Mouse (Mus musculus): ENCODE data around the gene Osbpl8. TPM values are rescaled to one million over a fixed set of nuclear protein-coding genes. Genes with fewer than 3 reads are reported as not detected.
"Not testable (repeated sequence)": the region's sequence is repeated elsewhere in the genome, so short reads cannot be mapped to it uniquely, and the experiment has no call there.

Osbpl8 gene
- polyA plus RNA-seq, 1 experiment = 1.1 TPM

GRCm38 (mm10) chr10:111222535-111222934 lies 58.0 kb downstream of the Osbpl8 start:
- Histone ChIP-seq H3K27me3 (ENCODE audit: control insufficient read depth, insufficient read depth, low read length) (no peaks in the 10 kb centered on the region), H3K27ac (ENCODE audit: insufficient read depth, low read depth, low read length) (no peak overlapping the region), H3K4me3 (ENCODE audit: low read depth, low read length) (no peak overlapping the region), H3K4me1 (ENCODE audit: control insufficient read depth, insufficient read depth, insufficient read length, low read length) (no peaks in the 10 kb centered on the region), H3K36me3 (ENCODE audit: control insufficient read depth, insufficient read depth, low read length) (no peaks in the 10 kb centered on the region)
- TF ChIP-seq CTCF (IDR thresholded peaks at IDR 0.05; ENCODE audit: extremely low read depth, insufficient read length, insufficient replicate concordance, low read depth, low read length) = no peak
- no peak for TF ChIP-seq POLR2A (IDR thresholded peaks at IDR 0.05; ENCODE audit: low read depth, low read length)
- WGBS = 78% methylated on average over 6 of the region's 6 CpGs

- Histone ChIP-seq H3K27ac (ENCODE audit: insufficient read depth, low read depth, low read length) (no peak overlapping the region), H3K4me1 (ENCODE audit: control insufficient read depth, insufficient read depth, insufficient read length, low read length) (no peaks in the 10 kb centered on the region), H3K36me3 (ENCODE audit: control insufficient read depth, insufficient read depth, low read length) (no peaks in the 10 kb centered on the region), H3K27me3 (ENCODE audit: control insufficient read depth, insufficient read depth, low read length) (no peaks in the 10 kb centered on the region), H3K4me3 (ENCODE audit: low read depth, low read length) (no peak overlapping the region)
- WGBS = 52% methylated on average over 10 of the region's 10 CpGs
- TF ChIP-seq POLR2A (IDR thresholded peaks at IDR 0.05; ENCODE audit: low read depth, low read length) (no peak), CTCF (IDR thresholded peaks at IDR 0.05; ENCODE audit: extremely low read depth, insufficient read length, insufficient replicate concordance, low read depth, low read length) (no peak)
Measured at GRCm38 (mm10) chr10:111223218-111223830, 58.8 kb downstream of the Osbpl8 start.

DNA sequence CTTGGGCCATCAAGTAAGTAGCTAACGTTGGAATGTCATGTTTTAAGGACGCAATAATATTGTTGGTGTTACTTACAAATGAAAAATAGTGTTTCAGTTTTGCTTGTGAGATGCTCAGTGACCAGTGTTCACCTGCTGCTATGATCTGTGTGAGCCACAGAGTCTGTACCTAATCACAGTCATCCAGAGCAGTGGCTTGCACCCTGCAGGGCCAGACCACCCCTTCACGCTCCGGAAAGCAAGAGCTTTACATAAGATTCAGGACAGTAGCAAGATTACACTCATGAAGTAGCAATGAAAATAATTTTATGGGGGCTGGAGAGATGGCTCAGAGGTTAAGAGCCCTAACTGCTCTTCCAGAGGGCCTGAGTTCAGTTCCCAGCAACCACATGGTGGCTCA lies 60.1 kb downstream of the Osbpl8 start:
- no peak overlapping the region for H3K27ac ChIP-seq (ENCODE audit: insufficient read depth, low read depth, low read length)
- TF ChIP-seq POLR2A (IDR thresholded peaks at IDR 0.05; ENCODE audit: low read depth, low read length) = no peak
- no peak for TF ChIP-seq CTCF (IDR thresholded peaks at IDR 0.05; ENCODE audit: extremely low read depth, insufficient read length, insufficient replicate concordance, low read depth, low read length)
- H3K27me3 ChIP-seq (ENCODE audit: control insufficient read depth, insufficient read depth, low read length) = no peaks in the 10 kb centered on the region
- H3K4me1 ChIP-seq (ENCODE audit: control insufficient read depth, insufficient read depth, insufficient read length, low read length) = no peaks in the 10 kb centered on the region
- H3K4me3 ChIP-seq (ENCODE audit: low read depth, low read length) = no peak overlapping the region
- H3K36me3 ChIP-seq (ENCODE audit: control insufficient read depth, insufficient read depth, low read length) = no peaks in the 10 kb centered on the region
- 94% methylated on average over 4 of the region's 4 CpGs for WGBS

DNA sequence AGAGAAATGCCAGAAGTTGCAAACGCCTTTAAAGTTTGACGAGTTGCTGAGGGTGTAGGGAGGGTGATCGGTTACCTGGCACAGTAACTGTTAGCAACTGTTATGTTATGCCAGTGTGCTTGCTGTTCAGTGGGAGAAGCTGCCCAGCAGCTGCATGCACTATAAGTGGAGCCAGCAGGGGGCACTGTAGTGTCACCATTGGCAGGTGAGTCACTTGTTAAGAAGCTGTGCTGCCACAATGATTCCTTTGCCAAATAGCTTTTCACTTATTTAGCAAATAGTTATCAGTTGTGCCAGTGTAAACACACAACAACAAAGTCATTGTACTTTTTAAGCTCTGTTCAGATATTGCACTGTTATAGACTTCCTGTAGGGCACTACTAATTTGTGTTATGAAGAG lies 62.0 kb downstream of the Osbpl8 start:
- no peaks in the 10 kb centered on the region for H3K27me3 ChIP-seq (ENCODE audit: control insufficient read depth, insufficient read depth, low read length)
- no peak overlapping the region for H3K4me3 ChIP-seq (ENCODE audit: low read depth, low read length)
- H3K36me3 ChIP-seq (ENCODE audit: control insufficient read depth, insufficient read depth, low read length) = no peaks in the 10 kb centered on the region
- WGBS = 25% methylated on average over 3 of the region's 3 CpGs
- no peaks in the 10 kb centered on the region for H3K4me1 ChIP-seq (ENCODE audit: control insufficient read depth, insufficient read depth, insufficient read length, low read length)
- H3K27ac ChIP-seq (ENCODE audit: insufficient read depth, low read depth, low read length) = no peak overlapping the region
- TF ChIP-seq POLR2A (IDR thresholded peaks at IDR 0.05; ENCODE audit: low read depth, low read length) (no peak), CTCF (IDR thresholded peaks at IDR 0.05; ENCODE audit: extremely low read depth, insufficient read length, insufficient replicate concordance, low read depth, low read length) (peak; percentile 79; the same call in 1 of the 2 replicates)

DNA sequence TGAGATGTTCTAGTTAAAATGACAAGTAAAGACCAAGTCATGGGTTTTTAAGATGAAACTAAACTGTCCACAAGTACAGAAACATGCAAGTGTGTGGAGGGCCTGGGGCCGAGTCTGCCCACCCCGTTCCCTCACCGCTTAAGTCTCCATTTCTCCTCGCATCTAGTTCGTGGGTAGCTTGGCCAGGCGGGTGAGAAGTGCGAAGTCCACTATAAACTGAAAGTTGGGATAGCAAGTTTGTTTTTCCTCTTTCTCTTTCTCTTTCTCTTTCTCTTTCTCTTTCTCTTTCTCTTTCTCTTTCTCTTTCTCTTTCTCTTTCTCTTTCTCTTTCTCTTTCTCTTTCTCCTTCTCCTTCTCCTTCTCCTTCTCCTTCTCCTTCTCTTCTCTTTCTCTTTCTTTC lies 67.7 kb downstream of the Osbpl8 start:
- not testable (repeated sequence) for H3K4me3 ChIP-seq (ENCODE audit: low read depth, low read length); H3K4me1 ChIP-seq (ENCODE audit: control insufficient read depth, insufficient read depth, insufficient read length, low read length); H3K27me3 ChIP-seq (ENCODE audit: control insufficient read depth, insufficient read depth, low read length); H3K36me3 ChIP-seq (ENCODE audit: control insufficient read depth, insufficient read depth, low read length); H3K27ac ChIP-seq (ENCODE audit: insufficient read depth, low read depth, low read length)
- WGBS = 88% methylated on average over 7 of the region's 7 CpGs

- 87% methylated on average over 6 of the region's 6 CpGs for WGBS
- Histone ChIP-seq H3K27me3 (ENCODE audit: control insufficient read depth, insufficient read depth, low read length) (no peaks in the 10 kb centered on the region), H3K36me3 (ENCODE audit: control insufficient read depth, insufficient read depth, low read length) (0 out of 2 replicates have a peak, but pooled peaks cover 2% of the 10 kb centered on the region), H3K27ac (ENCODE audit: insufficient read depth, low read depth, low read length) (no peak overlapping the region), H3K4me3 (ENCODE audit: low read depth, low read length) (no peak overlapping the region), H3K4me1 (ENCODE audit: control insufficient read depth, insufficient read depth, insufficient read length, low read length) (no peaks in the 10 kb centered on the region)
- TF ChIP-seq POLR2A (IDR thresholded peaks at IDR 0.05; ENCODE audit: low read depth, low read length) (no peak), CTCF (IDR thresholded peaks at IDR 0.05; ENCODE audit: extremely low read depth, insufficient read length, insufficient replicate concordance, low read depth, low read length) (no peak)
Measured at GRCm38 (mm10) chr10:111233476-111234130, 69.1 kb downstream of the Osbpl8 start.

DNA sequence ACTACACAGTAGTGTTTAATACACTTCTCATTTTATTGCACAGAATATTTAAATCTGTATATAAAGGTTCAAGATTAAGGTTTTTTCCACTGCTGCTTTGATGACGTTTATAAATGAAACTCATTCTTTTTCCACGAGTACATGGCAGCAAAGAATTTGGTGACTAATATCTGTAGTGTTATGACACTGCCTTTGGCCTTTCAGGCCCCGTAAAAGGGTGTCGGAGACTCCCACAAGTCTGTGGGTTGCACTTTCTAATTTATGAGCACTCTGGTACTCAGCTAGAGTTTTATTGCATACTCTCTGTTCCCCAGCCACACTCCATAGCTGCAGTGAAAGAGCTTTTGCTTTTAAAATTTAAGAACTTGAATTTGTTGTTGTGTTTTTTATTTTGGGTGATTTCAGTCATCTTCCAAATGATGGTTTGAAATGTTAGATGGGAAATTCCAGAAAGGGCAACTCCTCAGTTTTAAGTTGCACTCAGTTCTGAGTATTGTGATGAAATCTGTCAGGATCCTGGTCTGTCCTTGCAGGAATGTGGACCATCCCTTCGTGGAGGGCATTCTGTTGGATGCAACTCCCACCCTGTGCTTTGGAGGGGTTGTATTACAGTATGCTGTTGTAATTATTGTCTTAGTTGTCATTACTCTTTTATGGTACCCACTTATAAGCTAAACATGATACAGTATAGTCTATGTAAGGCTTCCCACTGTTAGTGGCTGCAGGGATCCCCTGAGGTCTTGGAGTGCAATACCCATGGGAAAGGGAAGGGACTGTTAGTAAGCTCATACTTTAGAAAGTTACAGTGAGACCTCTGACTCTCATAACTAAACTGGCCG lies 70.1 kb downstream of the Osbpl8 start:
- no peaks in the 10 kb centered on the region for H3K4me1 ChIP-seq (ENCODE audit: control insufficient read depth, insufficient read depth, insufficient read length, low read length)
- H3K4me3 ChIP-seq (ENCODE audit: low read depth, low read length) = no peak overlapping the region
- 66% methylated on average over 6 of the region's 6 CpGs for WGBS
- H3K27ac ChIP-seq (ENCODE audit: insufficient read depth, low read depth, low read length) = no peak overlapping the region
- H3K27me3 ChIP-seq (ENCODE audit: control insufficient read depth, insufficient read depth, low read length) = no peaks in the 10 kb centered on the region
- TF ChIP-seq POLR2A (IDR thresholded peaks at IDR 0.05; ENCODE audit: low read depth, low read length) (no peak), CTCF (IDR thresholded peaks at IDR 0.05; ENCODE audit: extremely low read depth, insufficient read length, insufficient replicate concordance, low read depth, low read length) (no peak)
- H3K36me3 ChIP-seq (ENCODE audit: control insufficient read depth, insufficient read depth, low read length) = 0 out of 2 replicates have a peak, but pooled peaks cover 2% of the 10 kb centered on the region
